Mouse (Mus musculus): ENCODE data around the gene Cttn. TPM values are rescaled to one million over a fixed set of nuclear protein-coding genes. Genes with fewer than 3 reads are reported as not detected.

Gene Cttn
- polyA plus RNA-seq, 1 experiment from 2014 or later, result 209 TPM

DNA sequence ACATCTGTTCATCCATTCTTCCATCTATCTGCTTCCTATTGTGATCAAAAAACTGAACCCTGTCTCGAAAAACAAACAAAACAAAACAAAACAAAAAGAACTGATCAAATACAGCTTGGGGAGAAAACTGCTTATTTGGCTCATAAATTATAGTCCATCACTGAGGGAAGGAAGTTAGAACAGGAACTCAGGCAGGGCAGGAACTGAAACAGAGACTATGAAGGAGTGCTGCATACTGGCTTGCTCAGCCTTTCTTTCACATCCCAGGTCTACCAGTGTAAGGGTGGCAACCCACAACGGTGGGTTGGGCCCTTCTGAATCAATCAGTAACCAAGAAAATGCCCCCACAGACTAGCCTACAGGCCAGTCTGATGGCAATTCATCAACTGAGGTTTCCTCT, 294 bp upstream of the Cttn start:
- Histone ChIP-seq H3K27me3 (ENCODE audit: low read depth, poor library complexity, severe bottlenecking) (no peaks in the 10 kb centered on the region), H3K36me3 (peaks cover 24% of the 10 kb centered on the region), H3K27ac (peak overlapping the region; percentile 89), H3K4me3 (peak overlapping the region; percentile 83), H3K9me3 (replicated peaks) (no peaks in the 10 kb centered on the region), H3K4me1 (peaks cover 25% of the 10 kb centered on the region)
- DNase-seq (ENCODE audit: low spot score), result no peak
- 77% methylated on average over 2 of the region's 2 CpGs for WGBS

GRCm38 (mm10) chr7:144469908-144470544, 783 bp downstream of the Cttn start:
- Histone ChIP-seq H3K4me1 (peaks cover 25% of the 10 kb centered on the region), H3K4me3 (peak overlapping the region; percentile 83), H3K36me3 (peaks cover 27% of the 10 kb centered on the region), H3K27ac (peak overlapping the region; percentile 89), H3K9me3 (replicated peaks) (no peaks in the 10 kb centered on the region), H3K27me3 (ENCODE audit: low read depth, poor library complexity, severe bottlenecking) (no peaks in the 10 kb centered on the region)
- 2% methylated on average over 31 of the region's 31 CpGs for WGBS
- peak; percentile 47 for DNase-seq (ENCODE audit: low spot score)

GRCm38 (mm10) chr7:144469181-144469641, 1.6 kb downstream of the Cttn start:
- peaks cover 35% of the 10 kb centered on the region for H3K36me3 ChIP-seq
- DNase-seq (ENCODE audit: low spot score), result no peak
- H3K27me3 ChIP-seq (ENCODE audit: low read depth, poor library complexity, severe bottlenecking), result no peaks in the 10 kb centered on the region
- whole genome bisulfite sequencing, result 22% methylated on average over 4 of the region's 4 CpGs
- H3K4me3 ChIP-seq, result peak overlapping the region; percentile 83
- peak overlapping the region; percentile 89 for H3K27ac ChIP-seq
- peaks cover 25% of the 10 kb centered on the region for H3K4me1 ChIP-seq
- no peaks in the 10 kb centered on the region for H3K9me3 ChIP-seq (replicated peaks)

DNA sequence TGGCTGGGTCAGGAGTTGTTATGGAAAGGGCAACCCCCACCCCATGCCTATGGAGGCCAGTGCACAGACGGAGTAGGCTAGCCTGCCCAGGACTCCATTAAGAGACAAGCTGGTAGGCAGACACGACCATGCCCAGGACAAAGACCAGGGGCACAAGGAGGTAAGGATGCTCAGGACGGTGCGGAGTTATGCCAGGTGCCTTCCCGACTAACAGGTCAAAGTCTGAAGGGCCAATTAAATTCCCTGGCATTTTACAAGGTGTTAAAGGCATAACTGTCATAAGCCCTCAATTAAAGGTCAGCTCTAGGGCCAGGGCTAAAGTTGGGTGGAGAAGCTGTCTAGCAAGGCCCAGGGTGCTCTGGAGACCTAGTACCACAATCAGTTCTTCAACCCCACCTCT, 2.1 kb downstream of the Cttn start:
- peak overlapping the region; percentile 89; the same call in 1 of the 2 replicates for H3K27ac ChIP-seq
- H3K27me3 ChIP-seq (ENCODE audit: low read depth, poor library complexity, severe bottlenecking), result no peaks in the 10 kb centered on the region
- peaks cover 25% of the 10 kb centered on the region for H3K4me1 ChIP-seq
- no peak for DNase-seq (ENCODE audit: low spot score)
- no peaks in the 10 kb centered on the region for H3K9me3 ChIP-seq (replicated peaks)
- H3K36me3 ChIP-seq, result peaks cover 40% of the 10 kb centered on the region
- H3K4me3 ChIP-seq, result peak overlapping the region; percentile 83
- WGBS, result 80% methylated on average over 5 of the region's 5 CpGs

- no peak for DNase-seq (ENCODE audit: low spot score)
- H3K4me1 ChIP-seq, result peaks cover 5% of the 10 kb centered on the region; the same call in 1 of the 2 replicates
- no peaks in the 10 kb centered on the region for H3K9me3 ChIP-seq (replicated peaks)
- 90% methylated on average over 7 of the region's 7 CpGs for WGBS
- H3K27ac ChIP-seq, result no peak overlapping the region
- H3K27me3 ChIP-seq (ENCODE audit: low read depth, poor library complexity, severe bottlenecking), result no peaks in the 10 kb centered on the region
- H3K4me3 ChIP-seq, result no peak overlapping the region
- H3K36me3 ChIP-seq, result peaks cover 92% of the 10 kb centered on the region
These were observed 8.2 kb downstream of the Cttn start for GRCm38 (mm10) chr7:144462577-144462976.

GRCm38 (mm10) chr7:144461246-144461902, 9.4 kb downstream of the Cttn start:
- H3K9me3 ChIP-seq (replicated peaks), result no peaks in the 10 kb centered on the region
- 95% methylated on average over 6 of the region's 6 CpGs for WGBS

GRCm38 (mm10) chr7:144458881-144459280, 11.9 kb downstream of the Cttn start:
- DNase-seq (ENCODE audit: low spot score), result no peak
- WGBS, result 87% methylated on average over 1 of the region's 1 CpGs
- Histone ChIP-seq H3K27me3 (ENCODE audit: low read depth, poor library complexity, severe bottlenecking) (no peaks in the 10 kb centered on the region), H3K4me1 (peaks cover 21% of the 10 kb centered on the region), H3K9me3 (replicated peaks) (no peaks in the 10 kb centered on the region), H3K4me3 (no peak overlapping the region), H3K27ac (no peak overlapping the region), H3K36me3 (peaks cover 99% of the 10 kb centered on the region)

More at GRCm38 (mm10) chr7:144461246-144461902, 9.4 kb downstream of the Cttn start:
- Histone ChIP-seq H3K36me3 (peaks cover 99% of the 10 kb centered on the region), H3K27me3 (ENCODE audit: low read depth, poor library complexity, severe bottlenecking) (no peaks in the 10 kb centered on the region), H3K27ac (no peak overlapping the region), H3K4me3 (no peak overlapping the region), H3K4me1 (peaks cover 17% of the 10 kb centered on the region)
- DNase-seq (ENCODE audit: low spot score), result no peak

DNA sequence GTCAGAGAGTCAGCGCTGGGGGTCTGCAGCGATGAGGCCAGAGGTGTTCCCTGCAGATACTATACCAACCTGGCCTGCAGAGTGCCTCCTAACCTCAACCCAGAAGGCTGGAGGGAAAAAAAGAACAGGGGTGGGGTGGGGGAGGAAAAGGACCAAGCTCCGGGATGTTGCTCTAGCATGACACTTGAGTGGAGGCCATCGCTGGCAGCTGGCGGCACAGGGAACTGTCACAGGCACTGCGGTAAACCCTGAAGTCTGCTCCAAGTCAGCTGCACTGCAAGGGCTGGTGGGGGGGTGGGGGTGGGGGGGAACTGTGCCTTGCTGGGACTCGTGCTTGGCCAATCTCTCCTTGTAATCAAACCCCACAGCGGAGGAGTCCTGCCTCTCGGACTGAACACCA, 20.1 kb downstream of the Cttn start:
- no peaks in the 10 kb centered on the region for H3K9me3 ChIP-seq (replicated peaks)
- H3K4me3 ChIP-seq, result no peak overlapping the region
- no peak for DNase-seq (ENCODE audit: low spot score)
- no peaks in the 10 kb centered on the region for H3K27me3 ChIP-seq (ENCODE audit: low read depth, poor library complexity, severe bottlenecking)
- peaks cover 99% of the 10 kb centered on the region for H3K36me3 ChIP-seq
- 95% methylated on average over 9 of the region's 9 CpGs for WGBS
- H3K4me1 ChIP-seq, result no peaks in the 10 kb centered on the region
- H3K27ac ChIP-seq, result no peak overlapping the region

DNA sequence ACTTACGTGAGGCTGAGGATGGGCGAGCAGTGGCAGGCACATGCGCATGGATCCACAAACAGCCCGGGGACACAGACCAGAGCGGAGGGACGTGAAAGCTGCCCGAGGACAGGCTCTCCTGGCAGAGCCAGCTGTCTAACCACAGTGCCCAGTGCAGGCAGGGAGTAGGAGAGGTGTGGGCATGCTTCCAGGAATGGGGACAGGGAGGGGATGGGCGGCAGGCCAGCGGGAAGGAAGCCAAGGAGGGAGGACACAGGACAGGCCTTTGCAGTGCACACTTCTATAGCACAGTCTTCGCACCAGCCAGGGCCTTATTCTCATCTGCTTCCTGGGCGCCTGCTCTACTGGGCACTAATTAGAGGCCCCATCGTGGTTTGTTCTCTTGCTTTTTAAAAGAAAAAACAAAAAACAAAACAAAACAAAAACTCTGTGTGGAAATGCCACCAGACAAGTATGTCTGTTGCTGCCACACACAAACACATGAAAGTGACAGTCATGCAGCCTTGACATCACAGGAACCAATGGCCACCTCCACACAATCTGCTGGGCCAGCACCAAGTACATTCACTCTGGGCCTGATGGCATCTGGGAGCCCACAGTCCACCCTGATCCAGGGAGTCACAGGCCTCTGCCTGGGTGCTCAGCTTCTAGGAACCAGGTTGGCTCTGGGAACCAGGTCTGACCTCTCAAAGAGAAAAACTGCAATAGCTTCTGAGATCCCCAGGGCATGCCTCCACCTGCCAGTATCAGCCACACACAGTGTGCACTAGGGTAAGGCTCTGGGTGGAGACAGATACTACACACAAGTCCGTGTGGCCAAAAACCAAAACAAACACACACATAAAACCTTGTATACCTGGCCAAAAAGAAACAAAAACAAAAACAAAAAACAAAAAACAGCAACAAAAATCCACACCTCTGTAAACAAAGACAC, 20.9 kb downstream of the Cttn start:
- DNase-seq (ENCODE audit: low spot score), result no peak
- no peak overlapping the region for H3K4me3 ChIP-seq
- H3K27me3 ChIP-seq (ENCODE audit: low read depth, poor library complexity, severe bottlenecking), result no peaks in the 10 kb centered on the region
- no peaks in the 10 kb centered on the region for H3K9me3 ChIP-seq (replicated peaks)
- H3K4me1 ChIP-seq, result no peaks in the 10 kb centered on the region
- 93% methylated on average over 13 of the region's 13 CpGs for WGBS
- no peak overlapping the region for H3K27ac ChIP-seq
- H3K36me3 ChIP-seq, result peaks cover 99% of the 10 kb centered on the region

DNA sequence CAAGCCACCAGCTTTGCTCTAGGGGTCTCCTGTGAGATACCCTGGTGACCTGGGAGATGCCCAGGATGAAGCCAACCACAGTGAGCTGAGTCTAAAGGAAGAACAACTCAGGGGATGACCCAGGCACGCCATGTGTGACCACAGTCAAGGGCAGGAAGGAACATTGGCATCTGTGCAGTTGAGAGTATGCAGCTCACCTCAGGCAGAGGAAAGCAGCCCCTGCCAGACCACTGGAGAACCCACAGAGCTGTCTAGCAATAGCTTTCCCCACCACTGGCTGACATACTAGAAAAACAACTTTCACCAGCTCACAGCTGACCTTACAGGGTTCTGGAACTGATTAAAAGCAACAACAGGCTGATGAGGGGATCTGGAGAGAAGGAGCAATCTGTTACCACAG, 22.6 kb downstream of the Cttn start:
- 85% methylated on average over 1 of the region's 1 CpGs for WGBS
- H3K36me3 ChIP-seq, result peaks cover 99% of the 10 kb centered on the region
- no peak for DNase-seq (ENCODE audit: low spot score)
- no peak overlapping the region for H3K4me3 ChIP-seq
- no peaks in the 10 kb centered on the region for H3K27me3 ChIP-seq (ENCODE audit: low read depth, poor library complexity, severe bottlenecking)
- H3K9me3 ChIP-seq (replicated peaks), result no peaks in the 10 kb centered on the region
- H3K27ac ChIP-seq, result no peak overlapping the region
- no peaks in the 10 kb centered on the region for H3K4me1 ChIP-seq

GRCm38 (mm10) chr7:144447146-144447545, 23.7 kb downstream of the Cttn start:
- no peaks in the 10 kb centered on the region for H3K27me3 ChIP-seq (ENCODE audit: low read depth, poor library complexity, severe bottlenecking)
- 87% methylated on average over 3 of the region's 3 CpGs for WGBS
- H3K36me3 ChIP-seq, result peaks cover 99% of the 10 kb centered on the region
- DNase-seq (ENCODE audit: low spot score), result no peak
- no peak overlapping the region for H3K27ac ChIP-seq
- no peak overlapping the region for H3K4me3 ChIP-seq
- no peaks in the 10 kb centered on the region for H3K9me3 ChIP-seq (replicated peaks)
- no peaks in the 10 kb centered on the region for H3K4me1 ChIP-seq

- Histone ChIP-seq H3K36me3 (peaks cover 99% of the 10 kb centered on the region), H3K27ac (no peak overlapping the region), H3K4me1 (no peaks in the 10 kb centered on the region), H3K27me3 (ENCODE audit: low read depth, poor library complexity, severe bottlenecking) (no peaks in the 10 kb centered on the region), H3K9me3 (replicated peaks) (no peaks in the 10 kb centered on the region), H3K4me3 (no peak overlapping the region)
- no peak for DNase-seq (ENCODE audit: low spot score)
- 92% methylated on average over 7 of the region's 7 CpGs for WGBS
These were observed 26.0 kb downstream of the Cttn start for GRCm38 (mm10) chr7:144444788-144445187.

DNA sequence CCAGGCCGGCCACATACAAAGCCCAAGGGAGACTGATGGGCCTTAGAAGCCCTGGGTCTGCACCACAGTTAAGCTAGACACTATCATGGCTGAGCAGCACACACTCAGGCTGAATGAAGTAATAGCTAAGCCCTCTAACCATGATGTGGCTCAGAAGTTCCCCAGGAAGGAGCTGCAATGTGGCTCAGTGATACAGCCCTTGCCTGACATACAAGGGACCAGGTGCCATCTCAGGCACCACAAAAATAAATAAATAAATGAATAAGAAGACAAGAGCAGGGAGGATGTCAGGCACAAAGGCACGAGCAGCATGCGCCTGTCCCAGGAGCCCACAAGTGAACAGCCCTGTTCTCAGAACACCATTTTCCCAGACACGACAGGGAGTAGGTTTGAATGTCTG, 28.8 kb downstream of the Cttn start:
- DNase-seq (ENCODE audit: low spot score), result no peak
- Histone ChIP-seq H3K4me3 (no peak overlapping the region), H3K36me3 (peaks cover 99% of the 10 kb centered on the region), H3K27me3 (ENCODE audit: low read depth, poor library complexity, severe bottlenecking) (no peaks in the 10 kb centered on the region), H3K4me1 (no peaks in the 10 kb centered on the region), H3K27ac (no peak overlapping the region), H3K9me3 (replicated peaks) (no peaks in the 10 kb centered on the region)
- 91% methylated on average over 4 of the region's 4 CpGs for WGBS

Data from limb, embryonic 10.5 days (tissue).